Mouse (Mus musculus) ES-CJ7 (cell line): ENCODE data around the gene Tbc1d16.
A peak's percentile ranks its signal among the peaks of the same experiment; 100 is the strongest.

Experiments
- DNase-seq: peaks from one replicate; pipeline ENCODE4 v3.0.0; 2011; ENCODE audit warnings: low read depth, low spot score

Tbc1d16 gene

GRCm38 (mm10) chr11:119144801-119145475 is 83.4 kb downstream of the Tbc1d16 start:
- no peak for DNase-seq

- no peak for DNase-seq
Measured at GRCm38 (mm10) chr11:119143376-119144002, 84.8 kb downstream of the Tbc1d16 start.

GRCm38 (mm10) chr11:119142615-119143014 is 85.7 kb downstream of the Tbc1d16 start:
- DNase-seq, result no peak

- no peak for DNase-seq
Measured at GRCm38 (mm10) chr11:119139026-119139425, 89.3 kb downstream of the Tbc1d16 start.

- no peak for DNase-seq
Measured at GRCm38 (mm10) chr11:119138205-119138604, 90.1 kb downstream of the Tbc1d16 start.

GRCm38 (mm10) chr11:119134586-119134985 is 93.7 kb downstream of the Tbc1d16 start:
- no peak for DNase-seq

GRCm38 (mm10) chr11:119133437-119134221 is 94.7 kb downstream of the Tbc1d16 start:
- no peak for DNase-seq

GRCm38 (mm10) chr11:119132198-119133035 is 95.9 kb downstream of the Tbc1d16 start:
- no peak for DNase-seq

GRCm38 (mm10) chr11:119130081-119130765 is 98.1 kb downstream of the Tbc1d16 start:
- no peak for DNase-seq

- DNase-seq, result no peak
Measured at GRCm38 (mm10) chr11:119129281-119130058, 98.8 kb downstream of the Tbc1d16 start.

GRCm38 (mm10) chr11:119128668-119129280 is 99.5 kb downstream of the Tbc1d16 start:
- peak; percentile 39 for DNase-seq

- DNase-seq, result no peak
Measured at GRCm38 (mm10) chr11:119127686-119128473, 100.4 kb downstream of the Tbc1d16 start.

- DNase-seq, result no peak
Measured at GRCm38 (mm10) chr11:119127147-119127546, 101.2 kb downstream of the Tbc1d16 start.

GRCm38 (mm10) chr11:119125929-119126861 is 102.1 kb downstream of the Tbc1d16 start:
- DNase-seq, result no peak

GRCm38 (mm10) chr11:119124536-119124935 is 103.8 kb downstream of the Tbc1d16 start:
- no peak for DNase-seq

GRCm38 (mm10) chr11:119123522-119124319 is 104.6 kb downstream of the Tbc1d16 start:
- DNase-seq, result peak; percentile 48

- no peak for DNase-seq
Measured at GRCm38 (mm10) chr11:119122396-119122795, 105.9 kb downstream of the Tbc1d16 start.
